Mouse (Mus musculus) forebrain, embryonic 10.5 days (tissue): Measurements from ENCODE around the gene Serhl. TPM values are rescaled to one million over a fixed set of nuclear protein-coding genes. Genes with fewer than 3 reads are reported as not detected.
"Not testable (repeated sequence)": the region's sequence is repeated elsewhere in the genome, so short reads cannot be mapped to it uniquely, and the experiment has no call there.

Source experiments
- DNase-seq: peaks from one replicate; pipeline ENCODE4 v3.0.0-alpha.2; 2017; ENCODE audit warnings: low spot score; ENCODE audit errors: extremely low spot score
- H3K27ac ChIP-seq: fragments of 300-500 bp; sonication (generic); 2 replicates; pipeline ENCODE4 v1.5.1; 2016; ENCODE audit warnings: mild to moderate bottlenecking
- H3K27me3 ChIP-seq: fragments of 300-500 bp; sonication (generic); 2 replicates; pipeline ENCODE4 v1.6.1; 2016; ENCODE audit warnings: mild to moderate bottlenecking; ENCODE audit not compliant: poor library complexity, severe bottlenecking
- H3K36me3 ChIP-seq: fragments of 300-500 bp; sonication (generic); replicated peaks from 2 replicates; pipeline ENCODE4 v1.6.1; 2016; ENCODE audit warnings: mild to moderate bottlenecking, moderate library complexity
- H3K4me1 ChIP-seq: fragments of 300-500 bp; sonication (generic); 2 replicates; pipeline ENCODE4 v1.6.1; 2016
- H3K4me3 ChIP-seq: fragments of 300-500 bp; sonication (generic); 2 replicates; pipeline ENCODE4 v1.5.1; 2016; ENCODE audit warnings: mild to moderate bottlenecking, moderate library complexity
- H3K9me3 ChIP-seq: fragments of 300-500 bp; sonication (generic); 2 replicates; pipeline ENCODE4 v1.6.1; 2016; ENCODE audit warnings: mild to moderate bottlenecking, moderate library complexity
- WGBS: fragments of 180-500 bp; shearing (Covaris S2); methylation state at CpG from one replicate; pipeline ENCODE4 v1.1.7; 2016; 5-methylcytosine and 5-hydroxymethylcytosine counted together
- polyA plus RNA-seq: library from polyadenylated mRNA; unstranded; fragments of >200 nt; fragmentation: Nextera tagmentation; extraction: Ambion mirVana; gene quantifications from 2 replicates; pipeline ENCODE4 v1.2.1, GENCODE M21; 2016

Gene Serhl
- polyA plus RNA-seq = 49.7 and 51.8 TPM in 2 replicates

DNA sequence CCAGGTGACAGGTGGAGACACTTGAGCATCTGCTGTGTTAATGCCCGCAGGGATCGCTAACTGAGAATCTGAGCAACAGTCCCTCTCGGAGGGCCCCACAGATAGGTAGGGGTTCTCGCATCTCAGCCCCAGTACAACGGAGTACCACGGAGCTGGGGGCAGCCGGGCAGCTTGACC lies at the start of gene Serhl:
TSS of gene Serhl (plus strand) at position 78 of the 177 bp plus-strand sequence.
- Histone ChIP-seq H3K4me3 (peak within 1 kb of the TSS; percentile 36), H3K36me3 (no peaks in the 10 kb centered on the region), H3K4me1 (peaks cover 24% of the 10 kb centered on the region), H3K27ac (no peak within 1 kb of the TSS), H3K9me3 (no peaks in the 10 kb centered on the region), H3K27me3 (peaks cover 50% of the 10 kb centered on the region)
- 19% methylated on average over 7 of the region's 7 CpGs for WGBS
- no peak for DNase-seq

DNA sequence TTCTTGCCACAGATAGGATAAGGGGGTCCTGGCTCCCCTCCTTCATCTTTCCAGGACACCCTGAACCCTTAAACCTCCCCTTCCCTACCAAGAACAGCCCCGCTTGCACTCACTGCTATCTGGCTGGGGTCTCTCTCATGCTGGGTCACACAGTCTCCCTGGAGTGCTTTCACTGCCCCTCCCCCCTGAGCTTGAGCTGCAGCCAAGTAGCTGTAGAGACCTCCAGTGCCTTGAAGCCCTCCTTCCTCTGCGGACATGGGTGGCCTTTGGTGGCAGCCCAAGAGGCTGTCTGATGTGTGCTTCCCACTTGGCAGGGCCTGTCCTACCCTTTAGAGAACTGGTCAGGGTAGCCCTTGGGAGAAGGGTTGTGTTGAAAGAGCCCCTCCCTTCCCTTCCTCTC lies 49.1 kb upstream of the Serhl start:
- Histone ChIP-seq H3K36me3 (no peaks in the 10 kb centered on the region), H3K27me3 (peaks cover 70% of the 10 kb centered on the region), H3K4me3 (no peak overlapping the region), H3K9me3 (no peaks in the 10 kb centered on the region), H3K4me1 (peaks cover 58% of the 10 kb centered on the region), H3K27ac (peak overlapping the region; percentile 35; the same call in 1 of the 2 replicates)
- DNase-seq = no peak
- 45% methylated on average over 2 of the region's 2 CpGs for WGBS

DNA sequence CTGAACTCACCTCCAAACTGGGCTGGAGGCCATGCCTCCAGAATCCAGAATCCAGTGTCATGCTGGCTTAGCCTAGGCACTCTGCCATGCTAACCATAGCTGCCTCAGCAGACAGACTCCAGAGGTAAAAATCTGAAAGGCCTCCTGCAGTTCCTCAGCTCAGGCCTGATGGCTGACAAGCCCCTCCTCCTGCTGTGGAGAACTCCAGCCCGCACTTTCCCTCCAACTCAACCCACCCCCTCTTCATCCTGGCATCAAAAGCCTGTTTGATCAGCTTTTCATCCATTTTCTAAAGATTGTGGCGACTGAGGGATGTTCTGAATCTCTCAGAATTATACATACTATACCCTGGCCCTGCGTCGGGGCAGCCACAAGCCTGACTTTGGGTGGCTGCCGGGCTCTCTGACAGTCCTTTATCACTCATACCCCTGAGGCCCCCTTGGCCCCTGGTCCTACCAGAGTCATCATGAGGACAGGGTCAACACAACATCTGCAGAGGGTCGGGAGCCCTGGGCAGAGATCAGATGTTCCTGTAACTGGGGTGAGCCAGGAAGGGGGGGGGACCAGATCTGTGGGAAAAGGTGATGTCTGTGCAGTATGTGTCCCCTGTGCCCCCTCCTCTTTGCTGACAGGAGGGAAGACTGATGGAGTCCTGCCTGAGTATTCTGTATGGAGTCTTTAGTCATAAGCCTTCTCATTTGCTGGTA lies 46.5 kb upstream of the Serhl start:
- peak overlapping the region; percentile 82 for H3K27ac ChIP-seq

DNA sequence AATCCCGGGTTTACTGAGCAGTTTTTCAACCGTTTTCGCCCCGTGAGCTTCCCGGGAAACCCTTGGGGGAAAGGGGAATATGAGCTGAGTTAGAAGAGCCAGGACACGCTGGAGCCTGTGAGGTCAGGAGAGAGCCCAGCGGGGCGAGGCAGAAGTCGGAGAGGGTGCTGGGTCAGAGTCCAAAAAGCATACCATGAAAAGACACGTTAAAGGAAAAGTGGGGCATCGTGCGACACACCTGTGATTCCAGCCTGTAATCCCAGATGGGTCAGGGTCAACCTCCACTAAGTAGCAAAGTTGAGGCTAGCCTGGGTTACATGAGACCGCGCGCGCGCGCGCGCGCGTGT lies 46.0 kb upstream of the Serhl start:
- H3K27ac ChIP-seq = peak overlapping the region; percentile 82
- 73% methylated on average over 22 of the region's 22 CpGs for WGBS

More for the DNA sequence above, 46.5 kb upstream of the Serhl start:
- DNase-seq = no peak
- 9% methylated on average over 6 of the region's 6 CpGs for WGBS
- Histone ChIP-seq H3K36me3 (no peaks in the 10 kb centered on the region), H3K9me3 (peaks cover 8% of the 10 kb centered on the region), H3K4me3 (peak overlapping the region; percentile 35), H3K27me3 (peaks cover 44% of the 10 kb centered on the region), H3K4me1 (peaks cover 47% of the 10 kb centered on the region)

DNA sequence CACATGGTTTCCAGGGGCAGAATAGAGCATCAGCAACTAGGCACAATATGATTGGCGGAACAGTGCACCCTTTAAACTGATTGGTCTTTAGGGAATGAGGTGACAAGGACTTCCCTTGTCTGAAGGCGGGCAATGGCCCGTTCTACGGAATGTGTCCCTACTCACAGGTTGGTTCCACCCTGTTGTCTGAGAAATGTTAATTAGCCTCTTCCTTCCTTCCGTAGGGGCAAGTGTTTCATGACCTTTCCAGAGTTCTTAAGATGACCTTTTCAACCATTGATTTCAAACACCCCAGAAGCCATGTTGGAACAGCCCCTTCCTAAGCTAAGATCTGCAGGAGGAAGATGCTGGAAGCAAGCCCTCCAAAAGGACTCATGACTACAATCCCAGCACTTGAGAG lies 43.7 kb upstream of the Serhl start:
- peaks cover 25% of the 10 kb centered on the region for H3K4me1 ChIP-seq
- H3K27ac ChIP-seq, H3K4me3 ChIP-seq, H3K36me3 ChIP-seq, H3K9me3 ChIP-seq, DNase-seq: not testable (repeated sequence)
- peaks cover 17% of the 10 kb centered on the region for H3K27me3 ChIP-seq
- 87% methylated on average over 5 of the region's 5 CpGs for WGBS

More for the DNA sequence above, 46.0 kb upstream of the Serhl start:
- peak overlapping the region; percentile 35; the same call in 1 of the 2 replicates for H3K4me3 ChIP-seq
- peaks cover 42% of the 10 kb centered on the region for H3K4me1 ChIP-seq
- H3K9me3 ChIP-seq = peaks cover 8% of the 10 kb centered on the region
- H3K27me3 ChIP-seq = peaks cover 39% of the 10 kb centered on the region
- no peaks in the 10 kb centered on the region for H3K36me3 ChIP-seq
- no peak for DNase-seq

DNA sequence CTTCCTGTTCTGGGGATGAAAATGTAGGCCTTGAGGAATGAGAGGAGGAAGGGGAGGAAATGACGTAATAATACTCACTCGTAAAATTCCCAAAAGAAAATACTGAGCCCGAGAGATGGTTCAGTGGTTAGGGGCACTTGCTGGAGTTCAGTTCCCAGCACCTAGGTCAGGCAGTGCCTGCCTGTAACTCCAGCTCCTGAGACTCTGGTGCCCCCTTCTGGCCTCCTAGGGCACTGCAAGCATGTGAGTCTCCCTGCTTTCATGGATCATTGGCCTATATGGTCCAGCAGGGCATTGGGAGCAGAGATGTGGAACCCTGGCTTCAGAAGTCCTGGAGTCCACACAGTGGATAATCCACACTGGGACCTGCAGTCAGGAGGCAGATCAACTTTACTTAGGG lies 43.0 kb upstream of the Serhl start:
- Histone ChIP-seq H3K4me3 (no peak overlapping the region), H3K36me3 (no peaks in the 10 kb centered on the region), H3K27ac (no peak overlapping the region), H3K9me3 (peaks cover 8% of the 10 kb centered on the region), H3K27me3 (peaks cover 11% of the 10 kb centered on the region), H3K4me1 (peaks cover 28% of the 10 kb centered on the region)
- no peak for DNase-seq
- WGBS = 98% methylated on average over 3 of the region's 3 CpGs

DNA sequence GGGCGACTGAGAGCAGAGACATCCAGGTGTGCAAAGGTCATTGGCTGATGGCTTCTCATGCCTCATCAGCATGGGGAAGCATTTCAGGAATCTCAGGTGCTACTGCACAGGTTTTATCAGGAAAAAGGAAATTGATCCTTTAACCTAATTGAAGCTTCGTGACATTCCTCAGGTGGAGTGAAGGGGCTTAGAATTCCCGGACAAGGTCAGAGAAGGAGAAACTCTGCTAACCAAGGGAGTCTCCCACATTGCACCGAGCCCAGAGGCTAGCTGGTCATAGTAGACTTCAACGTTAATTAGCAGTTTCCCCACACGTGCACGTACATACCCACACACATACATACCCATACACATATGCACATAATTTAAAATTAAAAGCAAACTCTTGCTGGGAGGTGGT lies 42.6 kb upstream of the Serhl start:
- Histone ChIP-seq H3K4me1 (peaks cover 30% of the 10 kb centered on the region), H3K27ac (no peak overlapping the region), H3K9me3 (peaks cover 8% of the 10 kb centered on the region), H3K36me3 (no peaks in the 10 kb centered on the region), H3K27me3 (0 out of 2 replicates have a peak, but pooled peaks cover 6% of the 10 kb centered on the region), H3K4me3 (no peak overlapping the region)
- WGBS = 90% methylated on average over 7 of the region's 7 CpGs
- no peak for DNase-seq

DNA sequence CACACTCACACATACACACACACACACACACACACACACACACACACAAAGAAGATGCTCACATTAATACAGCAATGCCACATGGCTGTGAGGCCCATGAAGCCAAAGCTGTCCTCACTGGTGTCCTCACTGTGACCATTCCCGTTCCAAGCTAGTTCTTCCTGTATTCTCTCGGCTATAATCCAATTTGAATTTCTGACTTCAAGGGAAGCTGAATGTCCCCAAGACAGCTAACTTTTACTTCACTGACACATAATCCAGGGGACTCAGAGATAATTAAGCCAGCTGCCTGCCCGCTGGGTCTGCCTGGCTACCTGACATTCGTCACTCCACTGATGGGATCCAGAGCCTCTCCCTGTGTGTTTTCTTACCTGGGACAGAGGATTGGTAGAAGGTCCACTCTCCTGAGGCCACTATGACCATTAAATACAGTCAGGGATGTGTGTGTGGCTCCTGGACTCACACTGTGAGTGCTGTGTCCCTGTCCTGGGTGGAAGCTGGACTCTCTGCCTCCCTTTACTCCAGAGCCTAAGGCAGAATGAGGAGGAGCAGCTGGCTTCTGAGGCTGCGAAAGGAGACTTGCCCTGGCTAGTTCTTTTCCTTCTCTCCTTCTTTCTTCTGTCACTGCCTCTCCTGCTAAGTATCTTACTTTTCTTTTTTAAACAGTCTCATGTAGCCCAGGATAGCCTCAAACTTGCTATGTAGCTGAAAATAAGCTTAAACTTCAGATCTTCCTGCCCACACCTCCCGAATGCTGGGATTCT lies 36.8 kb upstream of the Serhl start:
- H3K4me1 ChIP-seq = peaks cover 45% of the 10 kb centered on the region
- H3K36me3 ChIP-seq = no peaks in the 10 kb centered on the region
- no peak overlapping the region for H3K4me3 ChIP-seq
- WGBS = 70% methylated on average over 6 of the region's 6 CpGs
- no peak overlapping the region for H3K27ac ChIP-seq
- DNase-seq = no peak
- peaks cover 33% of the 10 kb centered on the region for H3K27me3 ChIP-seq
- peaks cover 4% of the 10 kb centered on the region for H3K9me3 ChIP-seq

DNA sequence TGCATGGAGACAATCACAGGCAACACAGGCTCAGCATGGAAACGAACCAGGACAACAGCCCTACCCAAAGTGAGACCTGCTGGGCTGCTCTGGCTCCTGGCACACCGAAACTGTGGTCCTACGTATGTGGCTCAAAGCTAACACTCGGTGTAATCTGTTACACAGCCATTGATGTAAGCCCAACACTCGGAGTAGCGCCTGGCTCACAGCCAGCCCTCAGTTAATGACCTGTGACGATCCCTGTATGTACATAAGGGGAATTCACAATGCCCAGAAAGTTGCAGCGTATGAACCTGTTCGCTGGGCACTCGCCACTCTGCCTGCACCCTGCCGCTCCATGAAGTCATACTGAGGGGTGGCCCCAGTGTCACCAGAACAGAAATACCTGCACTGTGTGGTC lies 36.0 kb upstream of the Serhl start:
- Histone ChIP-seq H3K27ac (no peak overlapping the region), H3K9me3 (peaks cover 6% of the 10 kb centered on the region), H3K27me3 (peaks cover 40% of the 10 kb centered on the region), H3K36me3 (no peaks in the 10 kb centered on the region), H3K4me3 (no peak overlapping the region), H3K4me1 (peaks cover 50% of the 10 kb centered on the region)
- no peak for DNase-seq
- 78% methylated on average over 11 of the region's 11 CpGs for WGBS

DNA sequence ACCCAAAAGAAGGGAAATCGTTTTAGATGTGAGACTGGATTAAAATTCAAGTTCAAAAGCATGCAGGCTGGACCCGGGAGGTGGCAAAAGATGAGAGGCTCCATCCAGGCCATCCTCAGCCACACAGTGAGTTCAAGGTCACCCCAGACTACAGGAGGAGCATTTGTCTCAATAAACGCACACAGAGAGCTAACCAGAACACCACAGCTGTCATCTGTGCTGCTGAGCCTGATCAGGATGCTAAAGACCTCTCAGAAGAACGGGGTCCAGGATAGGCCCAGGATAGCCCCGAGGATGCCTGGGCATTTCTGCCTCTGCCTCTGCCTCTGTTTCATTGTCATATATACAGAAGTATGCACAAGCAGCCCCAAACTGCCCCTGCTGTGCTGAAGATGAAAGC lies 33.7 kb upstream of the Serhl start:
- no peak for DNase-seq

DNA sequence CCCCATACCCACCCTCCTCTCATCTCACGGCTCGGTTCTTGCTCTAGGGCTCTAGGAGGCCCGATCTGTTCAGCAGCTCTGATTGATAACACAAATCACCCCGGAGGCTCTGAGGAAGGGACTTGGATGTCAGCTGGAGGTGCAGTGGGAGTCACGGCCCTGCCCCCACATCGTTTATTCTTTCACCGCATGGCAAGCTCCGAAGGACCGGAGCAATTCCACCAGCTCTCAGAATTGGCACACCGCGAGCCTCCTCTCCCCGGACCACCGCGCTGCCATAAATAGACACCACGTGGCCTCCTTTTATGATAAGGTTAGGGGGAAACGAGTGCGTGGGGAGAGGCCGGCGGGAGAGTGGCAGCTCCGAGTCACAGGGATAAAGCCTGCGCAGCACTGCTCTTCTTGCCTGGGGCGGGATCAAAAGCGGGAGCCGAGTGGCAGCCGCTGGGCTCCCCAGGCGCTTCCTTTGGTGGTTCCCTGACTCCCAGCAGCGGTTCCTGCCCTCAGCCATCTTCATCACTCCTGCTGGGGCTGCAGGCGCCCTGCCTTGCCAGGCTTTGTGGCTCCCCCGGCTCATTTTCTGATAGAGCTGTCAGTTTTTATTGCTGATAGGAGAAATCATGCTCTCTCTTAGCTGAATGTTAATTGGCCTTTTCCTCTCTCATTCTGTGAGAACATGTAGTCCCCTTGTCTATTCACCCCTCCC lies 32.8 kb upstream of the Serhl start:
- peak overlapping the region; percentile 57 for H3K4me3 ChIP-seq
- H3K9me3 ChIP-seq = peaks cover 6% of the 10 kb centered on the region
- peaks cover 67% of the 10 kb centered on the region for H3K4me1 ChIP-seq
- under 1% methylated on average over 29 of the region's 29 CpGs for WGBS
- H3K36me3 ChIP-seq = no peaks in the 10 kb centered on the region
- peak; percentile 51 for DNase-seq
- peak overlapping the region; percentile 85 for H3K27ac ChIP-seq
- H3K27me3 ChIP-seq = peaks cover 44% of the 10 kb centered on the region

More for the DNA sequence above, 33.7 kb upstream of the Serhl start:
- peaks cover 6% of the 10 kb centered on the region for H3K9me3 ChIP-seq
- peaks cover 63% of the 10 kb centered on the region for H3K4me1 ChIP-seq
- H3K36me3 ChIP-seq = no peaks in the 10 kb centered on the region
- peak overlapping the region; percentile 85; the same call in 1 of the 2 replicates for H3K27ac ChIP-seq
- H3K27me3 ChIP-seq = peaks cover 44% of the 10 kb centered on the region
- H3K4me3 ChIP-seq = no peak overlapping the region
- 56% methylated on average over 5 of the region's 5 CpGs for WGBS

DNA sequence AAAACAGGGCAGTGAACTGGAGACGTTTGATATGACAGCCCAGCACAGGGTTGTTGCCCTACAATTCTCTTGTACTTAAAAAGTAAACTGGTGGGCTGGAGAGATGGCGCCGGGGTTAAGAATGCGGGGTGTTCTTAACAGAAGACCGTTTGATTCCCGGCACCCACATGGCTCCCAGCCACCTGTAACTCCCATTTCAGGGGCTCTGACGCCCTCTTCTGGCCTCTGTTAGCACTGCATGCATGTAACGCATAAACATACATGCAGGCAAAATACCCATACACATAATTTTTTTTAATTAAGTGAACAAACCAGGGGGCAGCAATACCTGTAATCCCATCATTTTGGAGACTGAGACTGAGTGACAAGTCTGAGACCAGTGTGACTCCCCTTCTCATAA lies 31.8 kb upstream of the Serhl start:
- no peak overlapping the region for H3K27ac ChIP-seq
- peaks cover 62% of the 10 kb centered on the region for H3K4me1 ChIP-seq
- DNase-seq = no peak

DNA sequence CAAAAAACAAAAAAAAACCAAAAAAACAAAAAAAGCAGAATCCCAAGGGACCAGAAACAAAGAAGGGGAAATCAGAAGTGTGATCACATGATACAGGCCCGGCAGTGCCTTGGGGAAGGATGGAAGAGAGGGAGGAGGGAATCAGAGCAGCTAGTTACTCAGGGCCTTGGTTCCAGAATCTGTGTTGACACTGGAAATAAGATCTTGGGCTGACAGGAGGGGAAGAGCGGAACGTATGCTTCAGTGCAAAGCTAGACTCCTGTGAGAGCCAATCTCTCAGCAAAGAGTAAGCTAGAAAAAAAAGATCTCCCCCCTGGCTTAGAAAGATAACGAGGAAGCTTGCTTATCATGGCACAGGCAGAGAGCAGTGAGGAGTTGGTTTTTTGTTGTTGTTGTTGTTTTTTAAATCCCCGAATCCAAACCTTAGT lies 30.1 kb upstream of the Serhl start:
- Histone ChIP-seq H3K9me3 (peaks cover 6% of the 10 kb centered on the region), H3K27me3 (peaks cover 36% of the 10 kb centered on the region), H3K27ac (peak overlapping the region; percentile 2; the same call in 1 of the 2 replicates), H3K36me3 (no peaks in the 10 kb centered on the region), H3K4me1 (peaks cover 52% of the 10 kb centered on the region), H3K4me3 (no peak overlapping the region)
- DNase-seq = no peak
- WGBS = 50% methylated on average over 5 of the region's 5 CpGs

More for the DNA sequence above, 31.8 kb upstream of the Serhl start:
- H3K36me3 ChIP-seq = no peaks in the 10 kb centered on the region
- peaks cover 44% of the 10 kb centered on the region for H3K27me3 ChIP-seq
- 0 out of 2 replicates have a peak overlapping the region, but pooled peaks have one; percentile 57 for H3K4me3 ChIP-seq
- WGBS = 75% methylated on average over 8 of the region's 8 CpGs
- H3K9me3 ChIP-seq = peaks cover 6% of the 10 kb centered on the region
